Mouse (Mus musculus) right cerebral cortex, postnatal 25 days (tissue): ENCODE results near the gene Gfer.
"Not testable (repeated sequence)": the region's sequence is repeated elsewhere in the genome, so short reads cannot be mapped to it uniquely, and the experiment has no call there.

Source experiments
- DNase-seq: peaks from one replicate; pipeline ENCODE4 v3.0.0; 2022

The Gfer gene

DNA sequence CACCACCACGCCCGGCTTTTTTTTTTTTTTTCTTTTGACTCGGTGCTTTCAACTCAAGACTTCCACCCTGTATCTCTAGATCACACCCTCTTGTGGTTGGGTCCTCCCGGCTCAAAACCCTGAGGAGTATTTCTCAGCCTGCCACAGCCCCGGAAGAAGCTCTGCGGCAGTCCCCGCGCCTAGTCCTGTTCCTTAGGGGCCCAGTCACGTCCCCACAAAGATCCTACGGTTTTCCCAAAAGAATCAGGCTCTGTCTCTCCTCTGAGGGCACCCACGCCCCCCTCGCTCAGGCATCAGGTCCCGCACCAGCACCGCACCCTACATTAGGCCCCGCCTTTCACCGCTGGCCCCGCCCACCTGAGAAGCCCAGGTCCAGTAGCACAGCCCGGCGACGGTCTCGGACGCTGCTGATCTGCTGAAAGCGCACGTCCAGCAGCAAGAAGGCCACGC, 8.8 kb downstream of the Gfer start:
- DNase-seq = no peak

GRCm38 (mm10) chr17:24686514-24686913, 9.4 kb downstream of the Gfer start:
- no peak for DNase-seq

DNA sequence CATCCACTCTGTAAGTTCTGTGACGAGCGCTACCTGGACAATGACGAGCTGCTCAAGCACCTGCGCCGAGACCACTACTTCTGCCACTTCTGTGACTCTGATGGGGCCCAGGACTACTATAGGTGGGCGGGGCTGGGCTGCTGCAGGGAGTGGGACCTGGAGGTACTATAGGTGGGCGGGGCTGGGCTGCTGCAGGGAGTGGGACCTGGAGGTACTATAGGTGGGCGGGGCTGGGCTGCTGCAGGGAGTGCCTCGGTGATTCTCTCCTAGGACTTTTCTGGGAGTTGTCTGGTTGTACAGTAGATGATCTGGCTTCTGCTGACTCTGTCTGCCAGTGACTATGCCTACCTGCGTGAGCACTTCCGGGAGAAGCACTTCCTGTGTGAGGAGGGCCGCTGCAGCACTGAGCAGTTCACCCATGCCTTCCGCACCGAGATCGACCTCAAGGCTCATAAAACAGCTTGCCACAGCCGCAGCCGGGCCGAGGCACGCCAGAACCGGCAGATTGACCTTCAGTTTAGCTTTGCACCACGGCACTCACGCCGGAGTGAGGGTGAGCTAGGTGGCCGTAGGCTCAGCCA, 18.4 kb downstream of the Gfer start:
- DNase-seq = no peak

DNA sequence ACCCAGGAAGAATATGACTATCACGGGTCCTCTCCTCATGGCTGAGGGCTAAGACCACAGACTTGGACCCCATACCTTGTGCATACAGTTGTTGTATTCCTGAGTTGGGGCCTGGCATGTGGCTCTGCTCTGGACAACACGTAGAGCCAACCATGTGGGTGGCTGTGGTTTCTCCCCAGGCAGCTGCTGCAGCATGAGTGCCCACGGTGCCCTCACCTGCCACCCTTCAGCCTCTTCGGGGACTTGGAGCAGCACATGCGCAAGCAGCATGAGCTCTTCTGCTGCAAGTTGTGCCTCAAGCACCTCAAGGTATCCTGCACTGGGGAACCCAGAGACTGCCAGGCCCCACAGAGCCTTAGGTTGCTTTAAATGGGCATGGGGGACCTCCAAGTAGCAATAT, 19.1 kb downstream of the Gfer start:
- DNase-seq = no peak

DNA sequence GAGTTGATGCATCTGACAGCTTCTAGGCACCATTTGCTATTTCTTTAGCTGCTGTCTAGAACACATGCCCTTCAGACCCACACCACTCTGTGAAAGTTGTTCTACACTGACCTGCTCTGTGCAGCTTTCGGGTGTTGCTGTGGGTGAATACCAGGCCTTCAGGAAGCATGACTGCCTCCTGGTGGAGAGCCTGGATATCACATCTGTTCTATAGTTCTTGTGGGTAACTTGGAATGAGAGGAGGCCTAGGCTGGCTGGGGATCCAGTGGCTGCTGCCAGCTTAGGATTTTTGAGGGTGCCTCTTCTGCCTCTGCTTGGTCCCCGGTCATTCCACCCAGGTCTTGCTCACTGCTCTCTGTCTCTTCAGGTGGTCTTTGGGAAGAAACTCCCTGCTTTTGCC, 19.8 kb downstream of the Gfer start:
- DNase-seq = no peak

GRCm38 (mm10) chr17:24674277-24674676, 21.7 kb downstream of the Gfer start:
- peak; percentile 65 for DNase-seq

GRCm38 (mm10) chr17:24672141-24672540, 23.8 kb downstream of the Gfer start:
- DNase-seq = no peak

- DNase-seq = no peak
These were observed 24.6 kb downstream of the Gfer start for GRCm38 (mm10) chr17:24671346-24671745.

DNA sequence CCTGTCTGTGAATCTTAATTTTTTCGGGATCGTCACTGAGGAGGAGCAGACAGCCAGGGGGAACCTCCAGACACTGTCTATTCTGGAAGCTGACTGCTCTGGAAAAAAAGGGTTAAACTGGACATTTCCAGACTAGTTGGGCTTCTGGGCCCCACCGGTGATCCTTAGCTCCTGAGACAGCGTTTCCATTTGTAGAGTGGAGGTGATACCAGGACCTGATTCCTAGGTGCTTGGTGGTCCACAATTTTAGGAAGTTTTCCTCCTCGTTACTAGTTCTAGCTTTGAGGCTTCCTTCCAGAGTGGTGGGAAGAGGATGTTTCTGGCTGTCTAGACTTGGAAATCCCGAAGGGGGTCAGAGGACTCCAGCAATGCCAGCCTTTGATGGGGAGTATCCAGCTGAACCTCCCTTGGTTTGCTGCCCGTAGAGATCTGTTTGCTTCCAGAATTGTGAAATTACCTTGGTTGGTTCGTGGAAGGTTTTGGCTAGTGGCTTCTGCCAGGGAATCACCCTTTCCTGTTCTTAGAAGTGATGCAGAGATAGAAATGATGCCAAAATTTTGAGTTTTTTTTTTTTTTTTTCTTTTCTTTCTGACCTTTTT, 25.6 kb downstream of the Gfer start:
- DNase-seq = no peak

DNA sequence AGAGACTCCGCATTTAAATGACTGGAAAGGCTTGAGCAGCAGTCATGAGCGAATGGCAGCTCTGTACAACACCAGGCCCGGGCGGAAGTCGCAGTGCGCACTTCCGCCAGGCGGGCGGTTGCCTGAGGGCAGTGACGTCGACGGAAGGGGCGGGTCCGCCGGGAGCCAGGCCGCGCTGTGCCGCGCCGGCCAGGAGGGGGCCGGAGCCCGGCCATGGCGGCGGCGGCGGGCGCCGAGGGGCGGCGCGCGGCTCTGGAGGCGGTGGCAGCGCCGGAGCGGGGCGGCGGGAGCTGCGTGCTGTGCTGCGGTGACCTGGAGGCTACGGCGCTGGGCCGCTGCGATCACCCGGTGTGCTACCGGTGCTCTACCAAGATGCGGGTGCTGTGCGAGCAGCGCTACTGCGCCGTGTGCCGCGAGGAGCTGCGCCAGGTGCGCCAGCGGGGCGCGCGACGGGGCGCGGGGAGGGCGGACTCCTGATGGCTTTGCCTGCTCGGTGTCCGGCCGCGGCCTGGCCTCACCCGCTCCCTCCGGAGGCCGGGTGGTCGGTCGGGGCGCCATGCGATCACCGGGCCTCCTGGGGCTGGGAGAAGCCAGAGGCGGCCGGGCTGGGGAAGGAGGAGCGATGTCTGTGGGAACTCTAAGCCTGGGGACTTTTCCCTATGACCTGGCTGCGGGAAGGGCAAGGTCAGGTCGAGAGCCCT, 26.3 kb downstream of the Gfer start, which contains the start of gene Zfp598:
Gene Zfp598, plus strand, starts transcription at position 143 of the 701 bp plus-strand sequence.
- peak; percentile 95 for DNase-seq

DNA sequence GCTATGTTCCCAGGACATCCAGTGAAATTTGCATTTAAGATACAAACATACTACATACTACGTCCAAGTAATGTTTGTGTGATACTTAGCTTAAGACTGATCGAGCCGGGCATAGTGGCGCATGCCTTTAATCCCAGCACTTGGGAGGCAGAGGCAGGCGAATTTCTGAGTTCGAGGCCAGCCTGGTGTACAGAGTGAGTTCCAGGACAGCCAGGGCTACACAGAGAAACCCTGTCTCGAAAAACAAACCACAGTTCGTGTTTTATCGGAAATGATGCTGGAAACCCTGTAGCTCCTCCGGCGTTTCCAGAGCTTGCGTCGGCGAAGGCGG, 26.8 kb downstream of the Gfer start:
- not testable (repeated sequence) for DNase-seq

- no peak for DNase-seq
These were observed 28.5 kb downstream of the Gfer start for GRCm38 (mm10) chr17:24667416-24667815.

GRCm38 (mm10) chr17:24667011-24667410, 28.9 kb downstream of the Gfer start:
- DNase-seq = not testable (repeated sequence)

- no peak for DNase-seq
These were observed 37.8 kb downstream of the Gfer start, which contains the start of gene Npw for GRCm38 (mm10) chr17:24658017-24658758. Gene Npw (minus strand): TSS chr17:24658457.

DNA sequence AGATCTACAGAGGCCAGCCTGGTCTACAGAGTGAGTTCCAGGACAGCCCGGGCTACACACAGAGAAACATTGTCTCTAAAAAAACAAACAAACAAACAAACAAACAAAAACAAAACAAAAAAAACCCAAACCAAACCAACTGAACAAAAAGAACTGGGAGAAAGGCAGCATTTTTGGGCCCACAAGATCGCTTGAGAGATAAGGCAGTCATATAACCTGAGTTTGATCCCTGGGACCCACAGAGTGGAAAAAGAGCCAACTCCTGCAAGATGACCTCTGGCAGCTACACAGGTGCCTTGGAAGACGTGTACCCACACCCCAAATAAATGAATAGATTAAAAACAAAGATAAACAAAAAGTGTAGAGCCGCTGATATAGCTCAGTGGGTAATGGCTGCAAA, 41.0 kb downstream of the Gfer start:
- DNase-seq = no peak

DNA sequence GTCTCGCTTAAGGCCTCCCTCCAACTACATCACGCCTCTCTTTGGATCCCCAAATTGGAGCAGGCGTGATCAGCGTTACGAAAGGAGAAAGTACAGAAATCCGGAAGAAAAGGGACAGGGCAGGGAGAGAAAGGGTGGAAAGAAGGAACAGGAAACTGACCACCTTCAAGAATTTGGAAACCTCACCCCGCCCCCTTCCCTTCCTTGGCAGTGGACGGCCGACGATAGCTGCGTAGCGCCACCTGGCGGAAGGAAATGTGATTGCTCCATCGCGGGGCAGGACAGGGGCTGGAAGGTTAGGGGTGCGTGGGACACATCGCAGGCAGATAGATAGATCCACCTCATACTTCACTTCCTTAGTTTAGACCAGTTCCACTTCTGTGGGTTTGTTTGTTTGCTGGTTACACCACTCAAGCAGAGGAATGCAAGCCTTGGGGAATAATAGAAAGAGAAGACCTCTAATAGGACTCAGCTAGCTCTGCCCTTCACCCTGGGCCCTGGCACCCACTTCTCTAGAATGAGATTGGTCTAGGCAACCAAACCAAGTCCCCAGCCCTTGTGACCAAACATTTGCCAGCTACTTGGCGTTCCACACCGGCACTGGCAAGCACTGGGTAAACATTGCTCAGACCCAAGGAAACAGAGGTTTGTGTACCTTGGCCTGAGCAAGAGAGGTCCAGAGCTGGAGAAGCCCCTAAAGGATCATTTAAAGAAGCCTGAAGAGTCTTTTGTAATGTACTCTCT, 41.8 kb downstream of the Gfer start:
- DNase-seq = peak; percentile 50

DNA sequence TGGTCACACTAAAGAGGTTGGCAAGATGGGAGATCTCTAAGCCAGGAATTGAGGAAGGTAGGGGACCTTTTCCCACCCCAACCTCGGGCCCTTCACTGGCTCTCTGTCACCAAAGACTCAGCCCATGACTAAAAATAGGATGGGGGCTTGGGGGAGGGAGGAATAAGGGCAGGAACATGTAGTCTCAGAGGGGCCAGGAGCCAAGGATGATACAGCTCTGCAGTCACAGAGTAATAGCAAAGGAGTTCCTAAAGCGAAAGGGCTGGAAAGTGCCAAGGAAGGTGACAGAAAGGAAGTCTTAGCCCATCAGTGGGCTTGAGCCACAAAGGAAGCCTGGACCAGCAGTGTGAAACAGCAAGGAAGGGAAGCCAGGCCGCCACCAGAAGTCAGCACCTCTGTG, 44.1 kb downstream of the Gfer start:
- no peak for DNase-seq

DNA sequence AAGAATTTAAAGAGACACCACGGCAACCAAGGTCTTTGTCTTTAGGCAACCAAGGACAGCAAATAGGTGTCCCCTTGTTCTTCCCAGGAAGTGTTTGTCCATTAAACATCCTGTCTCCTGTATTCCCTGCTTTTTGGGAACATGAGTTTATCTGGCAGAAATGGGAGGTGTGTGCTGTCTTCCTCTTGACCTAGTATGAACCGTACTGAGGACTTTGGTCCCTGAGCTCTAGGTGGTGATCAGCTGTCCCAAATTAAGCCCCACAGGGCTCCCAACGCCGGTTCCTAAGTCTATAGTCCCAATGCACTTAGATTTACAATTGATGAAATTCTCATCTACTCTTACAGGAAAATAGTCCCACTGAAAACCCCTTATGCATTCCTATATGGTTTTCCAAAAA, 45.2 kb downstream of the Gfer start:
- DNase-seq = no peak

- peak; percentile 50 for DNase-seq
These were observed 45.8 kb downstream of the Gfer start, which contains the start of gene Slc9a3r2 for GRCm38 (mm10) chr17:24650070-24650616. Gene Slc9a3r2 (minus strand): TSS chr17:24650327.

DNA sequence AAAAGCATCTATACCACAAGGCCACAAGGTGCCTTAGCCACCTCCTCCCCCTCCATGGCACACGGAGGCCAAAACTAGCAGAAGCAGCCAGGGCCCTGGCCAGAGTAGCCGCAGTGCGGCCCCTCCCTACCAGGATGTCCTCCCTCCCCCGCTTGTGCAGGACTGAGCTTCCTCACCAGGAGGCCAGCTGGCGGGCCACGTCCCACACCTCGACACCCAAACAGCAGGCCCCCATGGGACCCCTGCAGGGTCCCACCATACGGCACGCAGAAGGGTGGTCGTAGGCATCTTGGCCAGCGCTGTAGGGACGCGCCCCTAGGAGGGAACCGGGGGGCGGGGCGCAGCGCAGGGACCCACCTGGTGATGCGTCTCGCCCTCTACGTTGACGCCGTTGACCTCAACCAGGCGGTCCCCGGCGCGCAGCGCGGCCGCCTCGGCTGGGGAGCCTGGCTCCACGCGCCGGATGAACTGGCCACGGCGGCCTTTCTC, 46.3 kb downstream of the Gfer start:
- no peak for DNase-seq

- no peak for DNase-seq
These were observed 47.1 kb downstream of the Gfer start for GRCm38 (mm10) chr17:24648731-24649377.

DNA sequence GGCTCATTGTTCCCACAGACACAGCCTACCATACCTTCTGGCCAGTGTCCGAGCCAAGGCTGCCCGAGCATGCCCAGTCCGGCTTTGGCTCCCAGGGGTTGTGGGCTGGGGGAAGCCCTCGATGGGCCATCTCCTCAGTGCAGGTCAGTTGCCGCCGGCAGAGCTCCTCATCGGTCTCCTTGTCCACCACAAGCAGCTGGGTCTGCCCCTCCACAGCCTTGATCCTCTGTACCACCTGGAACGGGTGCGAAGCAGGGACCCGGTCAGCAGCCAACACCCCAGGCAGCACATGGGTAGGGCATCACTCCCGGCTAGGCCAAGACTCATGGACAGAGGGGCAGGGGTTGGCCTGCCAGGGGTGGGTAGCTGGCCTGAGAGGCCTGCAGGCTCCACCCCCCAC, 48.5 kb downstream of the Gfer start:
- no peak for DNase-seq
